Mouse (Mus musculus) spleen, embryonic (tissue): ENCODE measurements around the gene Ogfod2.

ENCODE experiments used
- CTCF ChIA-PET: fragments of 350-600 bp; sonication (Branson Sonifier 250); formaldehyde crosslinking; loops from one replicate; lab custom pipeline; 2022; lab: Charles Lee

Ogfod2 gene

GRCm38 (mm10) chr5:124093852-124094604 is 18.1 kb upstream of the Ogfod2 start:
- CTCF ChIA-PET: interaction anchor here (0.7 kb wide), 1 partner anchor 824 kb away, joined by 4 read pairs; no protein-coding TSS in a partner anchor

- CTCF ChIA-PET: interaction anchor here (1.1 kb wide), 1 partner anchor 16 kb away, joined by 3 read pairs; no protein-coding TSS in a partner anchor
Observed at GRCm38 (mm10) chr5:124095077-124095581, 17.0 kb upstream of the Ogfod2 start.

GRCm38 (mm10) chr5:124095596-124096232 is 16.4 kb upstream of the Ogfod2 start, which contains the start of gene Abcb9:
Gene Abcb9 (minus strand): TSS chr5:124095798.
- CTCF ChIA-PET: interaction anchor here (0.6 to 1.1 kb wide), 3 partner anchors 15 to 208 kb away, joined by 3 to 7 read pairs (median 5); no protein-coding TSS in a partner anchor

DNA sequence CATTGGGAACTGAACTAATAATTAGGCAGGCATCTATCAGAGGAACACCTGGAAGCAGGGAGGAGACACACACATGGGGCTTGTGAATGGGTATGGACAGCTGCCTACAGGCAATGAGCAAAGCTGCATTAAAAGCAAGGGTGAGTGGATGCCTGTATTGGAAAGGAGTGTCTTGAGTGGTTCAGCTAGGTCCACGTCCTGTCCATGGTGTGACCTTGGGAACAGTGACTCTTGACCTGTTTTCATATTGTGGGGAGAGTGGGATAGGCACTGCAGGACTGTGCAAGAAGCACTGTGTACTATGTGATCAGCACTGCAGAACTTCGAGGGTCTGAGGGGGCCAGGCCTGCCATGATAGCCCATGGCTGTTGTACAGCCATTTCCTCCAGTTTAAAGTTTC is 13.2 kb upstream of the Ogfod2 start:
- CTCF ChIA-PET: interaction anchor here (0.6 kb wide), 1 partner anchor 23 kb away, joined by 5 read pairs; no protein-coding TSS in a partner anchor

GRCm38 (mm10) chr5:124100128-124101044 is 11.7 kb upstream of the Ogfod2 start:
- CTCF ChIA-PET: no interaction called here

GRCm38 (mm10) chr5:124102326-124102725 is 9.8 kb upstream of the Ogfod2 start:
- CTCF ChIA-PET: no interaction called here

DNA sequence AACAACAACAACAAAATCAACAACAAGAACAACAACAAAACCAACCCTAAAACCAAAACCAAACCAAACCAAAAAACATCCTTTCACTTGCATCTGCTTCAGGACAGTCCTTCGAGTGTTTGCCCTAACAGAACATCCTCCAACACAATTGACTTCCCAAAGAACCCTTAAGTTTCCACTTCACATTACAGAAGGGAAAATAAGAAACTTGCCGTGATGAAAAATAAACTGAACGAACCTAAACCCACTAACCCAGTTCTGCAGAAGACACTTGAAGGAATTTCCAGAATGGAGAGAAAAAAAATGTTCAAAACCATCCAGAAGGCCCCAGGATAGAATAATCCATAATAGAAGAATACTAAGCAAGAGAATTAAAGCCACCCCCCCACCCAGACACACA is 9.1 kb upstream of the Ogfod2 start:
- CTCF ChIA-PET: no interaction called here

GRCm38 (mm10) chr5:124103552-124103951 is 8.5 kb upstream of the Ogfod2 start:
- CTCF ChIA-PET: no interaction called here

- CTCF ChIA-PET: interaction anchor here (0.6 to 1.4 kb wide), 3 partner anchors 15 to 97 kb away, joined by 3 to 5 read pairs (median 3); partner anchors contain the start of gene Abcb9
Observed at GRCm38 (mm10) chr5:124111077-124111741, 888 bp upstream of the Ogfod2 start.

- CTCF ChIA-PET: interaction anchor here (0.6 kb wide), 3 partner anchors 302 to 334 kb away, joined by 3 to 10 read pairs (median 3); no protein-coding TSS in a partner anchor
Observed at GRCm38 (mm10) chr5:124112531-124112930, 434 bp downstream of the Ogfod2 start.

DNA sequence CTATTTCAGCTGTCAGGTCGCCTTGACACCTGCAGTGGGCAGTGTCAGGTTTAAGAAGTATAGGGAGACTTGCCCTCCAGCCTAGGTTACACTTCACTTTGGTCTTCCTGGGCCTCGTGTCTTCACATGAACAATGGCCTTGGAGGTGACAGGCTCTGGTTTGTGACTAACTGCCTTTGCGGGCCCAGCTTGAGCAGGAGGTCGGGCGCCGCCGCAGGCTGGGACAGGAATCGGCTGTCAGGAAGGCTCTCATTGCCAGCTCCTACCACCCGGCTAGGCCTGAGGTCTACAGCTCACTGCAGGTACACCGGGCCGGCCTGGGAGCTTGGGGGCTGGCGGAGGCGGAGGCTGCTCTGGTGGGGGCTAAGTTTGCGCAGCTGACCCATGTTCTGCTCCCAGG is 933 bp downstream of the Ogfod2 start:
- CTCF ChIA-PET: interaction anchor here (0.6 kb wide), 1 partner anchor 334 kb away, joined by 3 read pairs; no protein-coding TSS in a partner anchor

DNA sequence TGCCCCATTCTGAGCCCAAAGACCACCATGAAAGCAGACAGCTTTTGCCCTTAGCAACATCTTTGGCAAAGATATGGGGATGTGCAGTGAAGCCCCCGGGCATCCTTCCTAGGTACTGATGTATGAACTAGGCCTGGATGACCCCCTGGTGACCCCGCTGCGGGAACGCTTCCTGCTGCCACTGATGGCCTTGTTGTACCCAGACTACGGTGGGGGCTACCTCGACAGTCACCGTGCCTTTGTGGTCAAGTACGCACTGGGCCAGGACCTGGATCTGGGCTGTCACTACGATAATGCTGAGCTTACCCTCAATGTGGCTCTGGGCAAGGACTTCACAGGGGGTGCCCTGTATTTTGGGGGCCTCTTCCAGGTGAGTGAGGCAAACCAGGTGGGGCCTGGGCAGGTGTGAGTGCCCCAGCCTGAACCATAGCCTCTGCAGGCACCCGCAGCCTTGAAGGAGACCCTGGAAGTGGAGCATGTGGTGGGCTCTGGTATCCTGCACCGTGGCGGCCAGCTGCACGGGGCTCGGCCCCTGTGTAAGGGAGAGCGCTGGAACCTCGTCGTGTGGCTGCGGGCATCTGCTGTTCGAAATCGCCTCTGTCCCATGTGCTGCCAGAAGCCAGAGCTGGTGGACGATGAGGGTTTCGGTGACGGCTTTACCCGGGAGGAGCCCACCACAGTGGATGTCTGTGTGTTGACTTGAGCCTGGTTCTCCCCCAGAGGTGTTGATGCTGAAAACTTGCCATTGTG is 2.4 kb downstream of the Ogfod2 start:
- CTCF ChIA-PET: no interaction called here

DNA sequence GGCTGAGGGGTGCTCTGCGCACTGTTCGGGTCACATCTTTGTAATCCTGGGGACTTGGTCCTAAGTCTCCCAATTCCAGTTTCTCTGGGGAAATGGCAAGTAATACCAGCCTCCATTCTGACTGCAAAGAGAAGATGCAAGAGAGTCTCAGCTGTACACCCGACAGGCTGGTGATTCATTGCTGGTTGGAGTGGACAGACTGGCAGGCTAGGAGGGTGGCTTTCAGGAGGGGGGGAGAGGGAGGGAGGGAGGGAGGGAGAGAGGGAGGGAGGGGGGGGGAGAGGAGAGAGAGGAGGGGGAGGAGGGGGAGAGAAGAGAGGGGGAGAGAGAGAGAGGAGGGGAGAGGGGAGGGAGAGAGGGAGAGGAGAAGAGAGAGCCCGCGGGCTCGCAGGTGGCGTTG is 3.4 kb downstream of the Ogfod2 start:
- CTCF ChIA-PET: no interaction called here

- CTCF ChIA-PET: no interaction called here
Observed at GRCm38 (mm10) chr5:124115990-124116845, 4.1 kb downstream of the Ogfod2 start, which contains the start of gene Arl6ip4. Gene Arl6ip4 (plus strand): TSS chr5:124116089.

- CTCF ChIA-PET: interaction anchor here (0.5 kb wide), 1 partner anchor 26 kb away, joined by 3 read pairs; no protein-coding TSS in a partner anchor
Observed at GRCm38 (mm10) chr5:124119204-124119603, 7.1 kb downstream of the Ogfod2 start.

GRCm38 (mm10) chr5:124122357-124122756 is 10.3 kb downstream of the Ogfod2 start:
- CTCF ChIA-PET: interaction anchor here (0.6 kb wide), 1 partner anchor 23 kb away, joined by 5 read pairs; no protein-coding TSS in a partner anchor

- CTCF ChIA-PET: no interaction called here
Observed at GRCm38 (mm10) chr5:124125093-124125492, 13.0 kb downstream of the Ogfod2 start.

GRCm38 (mm10) chr5:124134261-124134660 is 22.2 kb downstream of the Ogfod2 start:
- CTCF ChIA-PET: interaction anchor here (0.5 kb wide), 1 partner anchor 32 kb away, joined by 3 read pairs; no protein-coding TSS in a partner anchor
